10 mouse cellular contexts compared by ENCODE assay signal in genomic region chr13:104034854-104035253, GRCm38 (mm10).
A peak's percentile ranks its signal among the peaks of the same experiment; 100 is the strongest.
DNase-seq lines count a peak whose midpoint lies in the region; ATAC-seq and TF ChIP-seq lines count a peak whose summit lies in the region.
"Had no signal": no experiment of that assay in that cellular context is flagged by ENCODE, and none has a peak within 500 bp of the region (broad histone marks: within the 10 kb centered on the region; RNA-seq: fewer than 3 reads in every experiment).

No protein-coding gene starts in this region.

- H3K27me3 ChIP-seq in forebrain, embryonic 13.5 days: no peaks in the 10 kb centered on the region
- H3K27me3 ChIP-seq in forebrain, embryonic 11.5 days (ENCODE audit: control insufficient read depth, insufficient read depth, low read length): no peaks in the 10 kb centered on the region
- H3K27me3 ChIP-seq in limb, embryonic 14.5 days (ENCODE audit: control insufficient read depth, insufficient read depth, low read length): no peaks in the 10 kb centered on the region
- H3K27me3 ChIP-seq: midbrain, embryonic 15.5 days had no signal

- no peaks in the 10 kb centered on the region for H3K9me3 ChIP-seq in forebrain, embryonic 13.5 days (replicated peaks)
- H3K9me3 ChIP-seq in forebrain, embryonic 11.5 days (ENCODE audit: control insufficient read depth, low read length): no peaks in the 10 kb centered on the region
- H3K9me3 ChIP-seq in limb, embryonic 14.5 days (ENCODE audit: control insufficient read depth, low read length): no peaks in the 10 kb centered on the region
- H3K9me3 ChIP-seq: midbrain, embryonic 15.5 days had no signal

- H3K36me3 ChIP-seq in forebrain, embryonic 13.5 days (ENCODE audit: poor library complexity, severe bottlenecking): 0 out of 2 replicates have a peak, but pooled peaks cover 10% of the 10 kb centered on the region
- no peaks in the 10 kb centered on the region for H3K36me3 ChIP-seq in forebrain, embryonic 11.5 days (ENCODE audit: control insufficient read depth, insufficient read depth, low read length)
- H3K36me3 ChIP-seq in limb, embryonic 14.5 days (ENCODE audit: control insufficient read depth, insufficient read depth, low read length): no peaks in the 10 kb centered on the region; the same call in 1 of the 2 replicates

- no peak for TF ChIP-seq POLR2A in embryonic fibroblast, embryonic 13.5 days (IDR thresholded peaks at IDR 0.05; ENCODE audit: low read depth, low read length)
- TF ChIP-seq POLR2A in limb, embryonic 14.5 days (IDR thresholded peaks at IDR 0.05; ENCODE audit: borderline replicate concordance, extremely low read depth, insufficient read depth, insufficient read length): no peak

- no peak for TF ChIP-seq CTCF in embryonic fibroblast, embryonic 13.5 days (IDR thresholded peaks at IDR 0.05; ENCODE audit: borderline replicate concordance, insufficient read depth, low read length)

- ATAC-seq in forebrain, embryonic 13.5 days: peak; percentile 63
- ATAC-seq in forebrain, embryonic 11.5 days (replicated peaks; ENCODE audit: low FRiP score): no peak
- no peak; the same call in 1 of the 2 replicates for ATAC-seq in limb, embryonic 14.5 days (ENCODE audit: low FRiP score, low read depth)
- ATAC-seq: midbrain, embryonic 15.5 days had no signal

- H3K4me3 ChIP-seq in forebrain, embryonic 13.5 days: no peak overlapping the region
- no peak overlapping the region for H3K4me3 ChIP-seq in forebrain, embryonic 11.5 days (ENCODE audit: low read depth, low read length)
- H3K4me3 ChIP-seq in embryonic fibroblast, embryonic 13.5 days (ENCODE audit: insufficient read depth, low read length): no peak overlapping the region
- no peak overlapping the region for H3K4me3 ChIP-seq in limb, embryonic 14.5 days (replicated peaks; ENCODE audit: low read length)
- H3K4me3 ChIP-seq: midbrain, embryonic 15.5 days had no signal

- intact Hi-C loops in left cerebral cortex, postnatal 4 days (cut with DNase I): no loop called here

- 48% methylated on average over 6 of the region's 6 CpGs for WGBS in forebrain, embryonic 13.5 days
- WGBS in forebrain, embryonic 11.5 days: 69% methylated on average over 6 of the region's 6 CpGs
- WGBS in limb, embryonic 14.5 days: 8% methylated on average over 6 of the region's 6 CpGs

- no peak for DNase-seq in forebrain, embryonic 11.5 days (ENCODE audit: low spot score)
- DNase-seq in left cerebral cortex, postnatal 4 days: peak; percentile 87
- no peak for DNase-seq in left cerebral cortex, adult 9 months (ENCODE audit: low spot score in 2 of 2)
- DNase-seq in limb, embryonic 14.5 days (ENCODE audit: low spot score): peak; percentile 64
- DNase-seq in liver: no peak
- no peak for DNase-seq in adrenal gland, postnatal 25 days
- DNase-seq: heart, postnatal 10 days had no signal

- H3K9ac ChIP-seq in forebrain, embryonic 13.5 days: no peak overlapping the region
- no peak overlapping the region for H3K9ac ChIP-seq in forebrain, embryonic 11.5 days (ENCODE audit: low read length)
- H3K9ac ChIP-seq in limb, embryonic 14.5 days (ENCODE audit: low read depth, low read length, severe bottlenecking): no peak overlapping the region
- H3K9ac ChIP-seq: midbrain, embryonic 15.5 days had no signal

- peaks cover 73% of the 10 kb centered on the region for H3K4me1 ChIP-seq in forebrain, embryonic 13.5 days
- H3K4me1 ChIP-seq in forebrain, embryonic 11.5 days (replicated peaks; ENCODE audit: control insufficient read depth, insufficient read depth, low read length): peaks cover 2% of the 10 kb centered on the region; the same call in 1 of the 2 replicates
- H3K4me1 ChIP-seq in embryonic fibroblast, embryonic 13.5 days (ENCODE audit: control insufficient read depth, insufficient read depth, low read length): peaks cover 35% of the 10 kb centered on the region
- peaks cover 56% of the 10 kb centered on the region for H3K4me1 ChIP-seq in limb, embryonic 14.5 days (ENCODE audit: control insufficient read depth, insufficient read depth, low read length)

- no peak overlapping the region for H3K4me2 ChIP-seq in forebrain, embryonic 13.5 days
- no peak overlapping the region for H3K4me2 ChIP-seq in forebrain, embryonic 11.5 days (ENCODE audit: low read depth, low read length, severe bottlenecking)
- no peak overlapping the region; the same call in 1 of the 2 replicates for H3K4me2 ChIP-seq in limb, embryonic 14.5 days (replicated peaks; ENCODE audit: low read depth, low read length, severe bottlenecking)
- H3K4me2 ChIP-seq: midbrain, embryonic 15.5 days had no signal

- H3K27ac ChIP-seq in forebrain, embryonic 13.5 days: peak overlapping the region; percentile 57; the same call in 1 of the 2 replicates
- H3K27ac ChIP-seq in forebrain, embryonic 11.5 days (ENCODE audit: low read depth, low read length): no peak overlapping the region
- H3K27ac ChIP-seq in embryonic fibroblast, embryonic 13.5 days (ENCODE audit: insufficient read depth, low read length): peak overlapping the region; percentile 66
- 0 out of 2 replicates have a peak overlapping the region, but pooled peaks have one; percentile 20 for H3K27ac ChIP-seq in limb, embryonic 14.5 days (replicated peaks; ENCODE audit: low read depth, low read length)
- H3K27ac ChIP-seq: midbrain, embryonic 15.5 days had no signal

Comparison
In these comparisons a context has a peak if more than half of its experiments do, and no peak if none do; other contexts are left out.
1. DNase-seq: peak in left cerebral cortex, postnatal 4 days (single experiment) and limb, embryonic 14.5 days (single experiment); none in forebrain, embryonic 11.5 days (single experiment), left cerebral cortex, adult 9 months (0 of 2), liver (single experiment) and adrenal gland, postnatal 25 days (single experiment).